Mouse (Mus musculus) cortical plate, adult 2 months (tissue): Measurements from ENCODE around the gene Mettl13. TPM values are rescaled to one million over a fixed set of nuclear protein-coding genes. Genes with fewer than 3 reads are reported as not detected.

Experiments
- H3K27ac ChIP-seq: fragments of 200-500 bp; 2 replicates; pipeline ENCODE4 v1.5.1; 2012; ENCODE audit warnings: low read length, control low read depth, inconsistent platforms; ENCODE audit not compliant: insufficient read depth
- H3K4me1 ChIP-seq: fragments of 200-500 bp; 2 replicates; pipeline ENCODE4 v1.6.1; 2011; ENCODE audit warnings: low read length; ENCODE audit not compliant: control insufficient read depth, insufficient read depth
- H3K4me3 ChIP-seq: fragments of 200-500 bp; 2 replicates; pipeline ENCODE4 v1.5.1; 2011; ENCODE audit warnings: mild to moderate bottlenecking, low read length, control low read depth; ENCODE audit not compliant: insufficient read depth
- CTCF ChIP-seq: fragments of 200-500 bp; IDR thresholded peaks from 2 replicates; pipeline ENCODE4 v1.5.1; 2011; ENCODE audit warnings: mild to moderate bottlenecking, control low read depth, low read length; ENCODE audit not compliant: insufficient read depth; ENCODE audit errors: extremely low read depth
- POLR2A ChIP-seq: fragments of 200-500 bp; IDR thresholded peaks from 2 replicates; pipeline ENCODE4 v1.6.1; 2011; ENCODE audit warnings: mild to moderate bottlenecking, low read length, control low read depth; ENCODE audit not compliant: insufficient read depth; ENCODE audit errors: extremely low read depth
- polyA plus RNA-seq: library from polyadenylated mRNA; depleted of rRNA; stranded (reverse); fragments of >200 nt; gene quantifications from 2 replicates; pipeline ENCODE4 v1.2.3, GENCODE M21; 2012; rRNA removed

Mettl13 gene
- polyA plus RNA-seq = 9.3 and 10.3 TPM in 2 replicates

GRCm38 (mm10) chr1:162548016-162548916 is at the start of gene Mettl13:
Gene Mettl13, minus strand, starts transcription at chr1:162548551.
- Histone ChIP-seq H3K4me3 (peak within 1 kb of the TSS; percentile 62), H3K27ac (no peak within 1 kb of the TSS), H3K4me1 (peaks cover 4% of the 10 kb centered on the region; the same call in 1 of the 2 replicates)
- TF ChIP-seq CTCF (no peak), POLR2A (peak; percentile 93)

GRCm38 (mm10) chr1:162597379-162598102 is 49.2 kb upstream of the Mettl13 start:
- Histone ChIP-seq H3K4me1 (no peaks in the 10 kb centered on the region), H3K27ac (no peak overlapping the region), H3K4me3 (no peak overlapping the region)
- no peak for TF ChIP-seq CTCF
- no peak for TF ChIP-seq POLR2A

GRCm38 (mm10) chr1:162590415-162590997 is 42.2 kb upstream of the Mettl13 start:
- no peak for TF ChIP-seq CTCF
- TF ChIP-seq POLR2A = no peak
- Histone ChIP-seq H3K4me3 (no peak overlapping the region), H3K27ac (no peak overlapping the region), H3K4me1 (no peaks in the 10 kb centered on the region; the same call in 1 of the 2 replicates)

GRCm38 (mm10) chr1:162589443-162589842 is 41.1 kb upstream of the Mettl13 start:
- Histone ChIP-seq H3K27ac (no peak overlapping the region), H3K4me3 (no peak overlapping the region), H3K4me1 (no peaks in the 10 kb centered on the region; the same call in 1 of the 2 replicates)
- TF ChIP-seq POLR2A (no peak), CTCF (no peak)

GRCm38 (mm10) chr1:162588606-162589005 is 40.3 kb upstream of the Mettl13 start:
- Histone ChIP-seq H3K4me1 (no peaks in the 10 kb centered on the region; the same call in 1 of the 2 replicates), H3K4me3 (no peak overlapping the region), H3K27ac (no peak overlapping the region)
- TF ChIP-seq CTCF (no peak), POLR2A (no peak)

GRCm38 (mm10) chr1:162586282-162586681 is 37.9 kb upstream of the Mettl13 start:
- TF ChIP-seq CTCF (no peak), POLR2A (no peak)
- Histone ChIP-seq H3K4me3 (no peak overlapping the region), H3K27ac (no peak overlapping the region), H3K4me1 (no peaks in the 10 kb centered on the region; the same call in 1 of the 2 replicates)

GRCm38 (mm10) chr1:162582884-162583283 is 34.5 kb upstream of the Mettl13 start:
- Histone ChIP-seq H3K27ac (no peak overlapping the region), H3K4me1 (no peaks in the 10 kb centered on the region), H3K4me3 (no peak overlapping the region)
- TF ChIP-seq POLR2A (no peak), CTCF (no peak)

- Histone ChIP-seq H3K4me3 (no peak overlapping the region), H3K4me1 (no peaks in the 10 kb centered on the region), H3K27ac (no peak overlapping the region)
- TF ChIP-seq POLR2A (no peak), CTCF (no peak)
Measured at GRCm38 (mm10) chr1:162575098-162575497, 26.7 kb upstream of the Mettl13 start.

- no peaks in the 10 kb centered on the region for H3K4me1 ChIP-seq
- H3K27ac ChIP-seq = peak overlapping the region; percentile 81
- H3K4me3 ChIP-seq = peak overlapping the region; percentile 64
- TF ChIP-seq POLR2A = no peak
- no peak for TF ChIP-seq CTCF
Measured at GRCm38 (mm10) chr1:162570931-162571601, 22.7 kb upstream of the Mettl13 start.
